Mouse (Mus musculus): ENCODE results near the gene Acot2.
"Not testable (repeated sequence)": the region's sequence is repeated elsewhere in the genome, so short reads cannot be mapped to it uniquely, and the experiment has no call there.

Acot2 gene

GRCm38 (mm10) chr12:84038691-84039111 is 51.0 kb downstream of the Acot2 start, which contains the start of gene Gm49366:
TSS of gene Gm49366 (plus strand) at chr12:84038935.
- DNase-seq = not testable (repeated sequence)

GRCm38 (mm10) chr12:84042248-84042647 is 54.6 kb downstream of the Acot2 start:
- no peak for DNase-seq

Measured in thymus, adult 18-20 months (tissue).